Mouse (Mus musculus): Measurements from ENCODE around the gene Mul1.

DNA sequence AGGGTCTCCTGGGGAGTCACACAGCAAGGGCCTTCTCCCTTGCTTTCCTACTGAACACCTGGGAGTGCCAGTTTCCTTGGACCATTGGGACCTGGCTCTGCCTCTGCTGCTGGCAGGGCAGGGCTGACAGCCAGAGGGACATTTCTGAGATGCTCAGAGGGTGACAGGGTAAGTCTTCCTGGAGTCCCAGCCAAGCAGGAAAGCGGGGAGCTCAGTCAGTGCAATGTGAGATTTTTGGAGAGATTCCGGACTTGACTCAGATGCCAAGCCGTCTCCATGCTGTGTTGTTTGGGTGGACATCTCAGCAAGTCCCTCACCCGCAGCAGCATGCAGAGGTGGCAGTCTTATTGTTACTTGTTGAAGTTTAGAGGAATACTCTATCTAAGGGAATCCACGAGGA lies 33.0 kb downstream of the Mul1 start:
- TF ChIP-seq CHD2 (IDR thresholded peaks at IDR 0.05; ENCODE audit: low read depth, low read length), result no peak
- TF ChIP-seq ZC3H11A (IDR thresholded peaks at IDR 0.05; ENCODE audit: borderline replicate concordance, low read depth, low read length), result no peak
- TF ChIP-seq ZNF384 (IDR thresholded peaks at IDR 0.05; ENCODE audit: low read depth, low read length), result no peak
- no peak for TF ChIP-seq HCFC1 (IDR thresholded peaks at IDR 0.05; ENCODE audit: borderline replicate concordance, insufficient read depth, low read length)
